Mouse (Mus musculus) heart, adult 2 months (tissue): ENCODE measurements around the gene Iqschfp. TPM values are rescaled to one million over a fixed set of nuclear protein-coding genes. Genes with fewer than 3 reads are reported as not detected.

Experiments
- DNase-seq, 2 experiments: peaks; one replicate each; pipeline ENCODE4 v3.0.0; 2021
- H3K27ac ChIP-seq: fragments of 200-600 bp; 2 replicates; pipeline ENCODE4 v1.8.1; 2022
- H3K27me3 ChIP-seq: fragments of 200-500 bp; 2 replicates; pipeline ENCODE4 v1.6.1; 2012; ENCODE audit warnings: mild to moderate bottlenecking, low read length, inconsistent platforms, mixed read lengths; ENCODE audit not compliant: control insufficient read depth, insufficient read depth
- H3K36me3 ChIP-seq: fragments of 200-500 bp; 2 replicates; pipeline ENCODE4 v1.6.1; 2012; ENCODE audit warnings: low read length, inconsistent platforms; ENCODE audit not compliant: control insufficient read depth, insufficient read depth
- H3K4me1 ChIP-seq: fragments of 200-500 bp; 2 replicates; pipeline ENCODE4 v1.6.1; 2011; ENCODE audit warnings: low read length; ENCODE audit not compliant: control insufficient read depth, insufficient read depth
- H3K4me3 ChIP-seq: fragments of 200-600 bp; 2 replicates; pipeline ENCODE4 v1.8.1; 2022
- H3K79me2 ChIP-seq: fragments of 200-500 bp; replicated peaks from 2 replicates; pipeline ENCODE4 v1.6.1; 2012; ENCODE audit warnings: mild to moderate bottlenecking, inconsistent platforms, low read length, moderate library complexity, mixed read lengths; ENCODE audit not compliant: control insufficient read depth, insufficient read depth
- H3K9ac ChIP-seq: fragments of 200-500 bp; 2 replicates; pipeline ENCODE4 v1.6.1; 2012; ENCODE audit warnings: low read depth, mild to moderate bottlenecking, control low read depth, inconsistent platforms, low read length, mixed read lengths
- CTCF ChIP-seq: fragments of 200-600 bp; IDR thresholded peaks from 2 replicates; pipeline ENCODE4 v1.8.1; 2022; ENCODE audit warnings: antibody characterized with exemption, mild to moderate bottlenecking, moderate library complexity
- EP300 ChIP-seq: fragments of 200-500 bp; IDR thresholded peaks from 2 replicates; pipeline ENCODE4 v1.6.1; 2011; ENCODE audit warnings: low read depth, low read length, control low read depth; ENCODE audit not compliant: insufficient read depth
- POLR2A ChIP-seq: fragments of 200-500 bp; IDR thresholded peaks from 2 replicates; pipeline ENCODE4 v1.6.1; 2011; ENCODE audit warnings: mild to moderate bottlenecking, low read depth, low read length, control low read depth; ENCODE audit not compliant: insufficient read depth
- WGBS: fragments of 180-500 bp; shearing (Covaris S2); methylation state at CpG from one replicate; pipeline ENCODE4 v1.1.7; 2018; 5-methylcytosine and 5-hydroxymethylcytosine counted together
- intact Hi-C: fragments of 180-260 bp; cut with DNase I; formaldehyde crosslinking; loops from one replicate; pipeline ENCODE4 v1.15.1; 2025
- polyA plus RNA-seq: library from polyadenylated mRNA; depleted of rRNA; stranded (reverse); fragments of >200 nt; gene quantifications from 2 replicates; pipeline ENCODE4 v1.2.3, GENCODE M21; 2012
- total RNA-seq, 2 experiments: library from RNA; stranded (reverse); gene quantifications; 2 replicates each; pipeline ENCODE4 v1.2.3; 2021

The Iqschfp gene
- total and polyA plus RNA-seq, 3 experiments = not detected

DNA sequence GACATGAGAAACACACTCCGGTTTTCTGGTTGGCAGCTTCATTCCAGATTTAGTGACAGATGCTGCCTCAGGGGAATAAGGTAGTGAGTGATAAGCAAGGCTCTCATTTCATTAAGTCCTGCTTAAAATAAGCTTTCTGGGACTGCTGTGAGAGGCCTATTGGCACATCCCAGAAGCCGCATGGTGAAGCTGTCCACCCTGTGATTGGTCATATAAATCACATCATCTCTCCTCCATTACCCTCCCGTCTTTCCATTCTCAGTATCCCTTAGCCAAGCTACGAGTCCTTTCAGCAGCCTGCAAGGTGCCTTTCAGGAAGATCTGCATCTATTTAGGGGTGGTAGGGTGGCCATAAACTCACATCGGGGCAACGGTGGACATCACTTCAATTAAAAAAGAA lies 458.6 kb downstream of the Iqschfp start:
- WGBS = 83% methylated on average over 6 of the region's 6 CpGs

DNA sequence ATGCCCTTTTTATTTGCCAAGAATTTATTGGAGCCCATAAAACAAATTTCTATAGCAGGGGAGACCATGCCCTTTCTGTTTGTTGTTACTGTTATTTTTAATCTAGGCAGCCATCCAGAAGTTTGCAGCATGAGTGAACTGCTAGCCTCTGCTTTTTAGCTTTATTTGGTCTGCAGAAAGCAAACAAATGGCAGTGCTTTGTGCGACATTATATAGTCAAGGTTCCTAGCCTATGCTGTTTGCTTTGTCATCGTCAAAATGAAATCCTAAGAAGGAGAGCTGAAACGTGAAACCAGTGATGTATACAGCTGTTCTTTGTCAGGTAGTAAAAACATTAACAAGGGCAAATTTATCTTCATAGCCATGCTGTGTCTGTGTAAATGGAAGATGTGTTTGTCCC lies 459.4 kb downstream of the Iqschfp start:
- 65% methylated on average over 3 of the region's 3 CpGs for WGBS
- Histone ChIP-seq H3K9ac (no peak overlapping the region), H3K36me3 (no peaks in the 10 kb centered on the region), H3K27ac (no peak overlapping the region), H3K4me1 (no peaks in the 10 kb centered on the region), H3K27me3 (no peaks in the 10 kb centered on the region), H3K4me3 (no peak overlapping the region), H3K79me2 (no peaks in the 10 kb centered on the region)
- no peak for TF ChIP-seq CTCF
- no peak for TF ChIP-seq EP300
- TF ChIP-seq POLR2A = no peak
- intact Hi-C loops = no loop called here
- DNase-seq = no peak

More for the DNA sequence above, 458.6 kb downstream of the Iqschfp start:
- TF ChIP-seq EP300 (no peak), POLR2A (no peak), CTCF (no peak)
- no peak overlapping the region for H3K9ac ChIP-seq
- no peak for DNase-seq
- no peaks in the 10 kb centered on the region for H3K79me2 ChIP-seq
- no peaks in the 10 kb centered on the region for H3K4me1 ChIP-seq
- no peak overlapping the region for H3K27ac ChIP-seq
- no peaks in the 10 kb centered on the region for H3K36me3 ChIP-seq
- intact Hi-C loops = no loop called here
- no peaks in the 10 kb centered on the region for H3K27me3 ChIP-seq
- no peak overlapping the region for H3K4me3 ChIP-seq

DNA sequence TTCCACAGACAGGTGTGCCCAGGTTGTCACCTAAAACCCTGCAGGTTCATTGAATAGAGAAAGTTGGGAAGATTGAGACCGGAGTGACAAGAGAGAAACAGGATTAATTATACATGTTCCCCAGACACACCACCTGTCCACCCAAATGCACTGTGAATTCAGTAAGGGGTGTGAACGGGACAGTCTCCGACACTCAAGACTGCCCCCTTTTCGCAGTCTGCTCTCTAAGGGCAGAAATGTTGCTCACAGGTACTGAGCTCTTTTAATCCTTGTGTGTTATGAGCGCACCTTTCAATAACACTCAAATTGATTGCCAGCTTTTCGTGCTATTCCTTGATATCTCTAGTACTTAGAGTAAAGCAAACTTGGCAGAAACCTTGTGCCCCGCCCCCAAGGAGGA lies 460.9 kb downstream of the Iqschfp start:
- H3K27me3 ChIP-seq = no peaks in the 10 kb centered on the region
- intact Hi-C loops = no loop called here
- H3K27ac ChIP-seq = no peak overlapping the region
- no peak for DNase-seq
- H3K79me2 ChIP-seq = no peaks in the 10 kb centered on the region
- no peak for TF ChIP-seq EP300
- H3K9ac ChIP-seq = no peak overlapping the region
- 86% methylated on average over 7 of the region's 7 CpGs for WGBS
- no peak overlapping the region for H3K4me3 ChIP-seq
- H3K36me3 ChIP-seq = no peaks in the 10 kb centered on the region
- H3K4me1 ChIP-seq = no peaks in the 10 kb centered on the region

DNA sequence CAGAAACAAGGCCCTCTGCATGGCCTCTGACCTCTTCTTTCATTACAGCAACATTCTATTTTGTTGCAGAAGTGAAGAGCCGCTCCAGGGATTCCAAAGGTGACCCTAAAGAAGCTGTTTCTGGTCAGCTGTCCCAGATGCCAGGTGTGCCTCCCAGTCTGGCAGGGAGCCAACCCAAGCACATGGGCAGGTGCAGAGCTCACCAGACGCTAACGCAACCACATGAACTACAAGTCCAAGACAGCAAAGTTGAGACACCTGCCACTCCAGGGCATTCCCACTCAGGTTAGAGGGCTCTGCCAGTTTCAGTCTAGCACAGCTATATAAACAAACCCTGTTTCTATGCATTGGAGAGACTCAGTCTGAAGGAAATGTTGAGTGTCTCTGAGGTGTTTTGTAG lies 461.5 kb downstream of the Iqschfp start:
- no peaks in the 10 kb centered on the region for H3K36me3 ChIP-seq
- H3K4me1 ChIP-seq = no peaks in the 10 kb centered on the region
- no peaks in the 10 kb centered on the region for H3K79me2 ChIP-seq
- no peak overlapping the region for H3K27ac ChIP-seq
- TF ChIP-seq CTCF (no peak), POLR2A (no peak), EP300 (no peak)
- no peak for DNase-seq
- no peaks in the 10 kb centered on the region for H3K27me3 ChIP-seq
- H3K4me3 ChIP-seq = no peak overlapping the region
- H3K9ac ChIP-seq = no peak overlapping the region
- 89% methylated on average over 3 of the region's 3 CpGs for WGBS
- intact Hi-C loops = no loop called here

DNA sequence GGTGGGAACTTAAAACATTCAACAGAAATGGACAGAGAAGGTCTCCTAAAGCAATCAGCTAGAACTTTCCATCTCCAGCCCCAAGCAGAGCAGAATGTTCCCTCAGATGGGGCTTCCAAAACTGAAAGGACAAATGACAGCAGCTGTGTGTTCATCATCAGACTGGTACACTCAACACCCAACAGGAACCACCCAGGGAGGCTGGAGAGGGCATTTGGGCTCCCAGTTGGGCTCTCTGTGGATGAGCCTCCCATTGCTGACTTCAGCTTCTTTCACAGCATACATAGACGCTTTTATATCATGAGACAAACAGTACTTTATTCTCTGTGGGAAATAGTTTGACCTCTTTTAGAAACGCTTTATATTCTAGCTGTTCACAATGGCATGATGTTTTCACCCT lies 464.5 kb downstream of the Iqschfp start:
- H3K9ac ChIP-seq = no peak overlapping the region
- H3K27ac ChIP-seq = no peak overlapping the region
- H3K27me3 ChIP-seq = no peaks in the 10 kb centered on the region
- WGBS = 72% methylated on average over 2 of the region's 2 CpGs
- DNase-seq = no peak
- intact Hi-C loops = no loop called here
- H3K4me1 ChIP-seq = no peaks in the 10 kb centered on the region
- H3K4me3 ChIP-seq = no peak overlapping the region
- no peaks in the 10 kb centered on the region for H3K36me3 ChIP-seq
- no peaks in the 10 kb centered on the region for H3K79me2 ChIP-seq
- no peak for TF ChIP-seq CTCF
- no peak for TF ChIP-seq EP300
- TF ChIP-seq POLR2A = no peak

DNA sequence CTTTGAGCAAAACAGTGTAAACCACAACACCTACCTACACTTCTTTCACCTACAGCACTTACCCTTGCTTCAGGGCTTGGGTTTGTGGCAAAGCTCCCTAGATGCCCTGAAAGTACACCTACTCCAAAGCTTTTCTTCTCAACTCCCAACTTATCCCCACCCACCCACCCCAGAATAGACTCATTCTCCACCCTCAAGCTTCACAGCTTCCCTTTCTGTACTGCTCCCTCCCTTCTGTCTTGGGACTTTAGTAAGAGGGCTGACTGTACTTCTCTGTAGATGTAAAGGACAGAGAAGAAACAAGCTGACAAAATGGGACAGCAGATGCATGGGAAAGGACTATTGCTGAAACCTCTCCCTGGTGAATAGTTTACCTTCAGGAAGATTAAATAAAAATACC lies 476.0 kb downstream of the Iqschfp start:
- Histone ChIP-seq H3K79me2 (no peaks in the 10 kb centered on the region), H3K9ac (no peak overlapping the region), H3K27me3 (no peaks in the 10 kb centered on the region), H3K4me1 (no peaks in the 10 kb centered on the region), H3K36me3 (no peaks in the 10 kb centered on the region), H3K27ac (no peak overlapping the region), H3K4me3 (no peak overlapping the region)
- no peak for DNase-seq
- TF ChIP-seq EP300 (no peak), CTCF (no peak), POLR2A (no peak)
- intact Hi-C loops = no loop called here
